Mouse (Mus musculus): ENCODE results near the gene Ccna2.

DNA sequence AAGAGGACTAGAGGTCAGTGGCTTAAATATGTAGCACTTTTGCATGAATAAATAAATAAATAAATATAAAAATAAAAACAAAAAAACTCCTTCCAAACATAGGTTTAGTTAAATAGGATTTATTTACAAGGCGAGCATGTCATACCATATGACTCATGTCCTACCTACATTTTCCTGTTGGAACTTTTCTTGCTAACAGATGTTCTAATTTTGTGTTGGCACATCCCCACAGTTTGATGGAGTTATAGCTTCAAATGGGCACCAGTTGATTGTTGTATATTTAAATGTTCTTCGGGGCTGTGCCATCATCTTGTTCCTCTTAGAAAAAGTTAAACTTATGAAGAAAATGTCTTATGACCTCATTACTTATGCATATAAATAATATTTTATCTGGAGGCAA lies 30.6 kb downstream of the Ccna2 start:
- TF ChIP-seq POLR2A (IDR thresholded peaks at IDR 0.05; ENCODE audit: borderline replicate concordance, extremely low read depth, insufficient read depth, insufficient read length, poor library complexity, severe bottlenecking), result no peak
- TF ChIP-seq CTCF (IDR thresholded peaks at IDR 0.05; ENCODE audit: borderline replicate concordance, extremely low read depth, insufficient read depth, insufficient read length), result no peak

Measured in brain, embryonic 14.5 days (tissue).